Mouse (Mus musculus): ENCODE data around the gene Tspyl1.

DNA sequence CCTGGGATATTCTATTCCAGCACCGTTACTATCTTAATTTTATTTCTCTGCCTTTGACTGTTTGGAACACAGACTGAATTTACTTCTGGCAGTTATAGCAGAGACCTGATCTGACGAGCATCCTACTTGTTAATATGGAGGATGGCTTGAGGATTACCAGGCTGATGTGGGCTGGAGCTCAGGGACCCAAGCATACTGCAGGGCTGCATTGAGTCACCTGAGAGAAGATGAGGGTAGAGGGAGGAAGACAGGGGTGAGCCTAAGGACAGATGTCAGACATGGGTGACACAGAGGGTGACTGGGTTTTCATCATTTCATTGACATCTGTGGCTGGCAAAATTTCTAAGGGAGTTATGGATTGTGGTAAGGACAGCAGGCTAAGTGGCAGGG lies 35.2 kb downstream of the Tspyl1 start:
- no peak for TF ChIP-seq MYC (IDR thresholded peaks at IDR 0.05; ENCODE audit: low read depth, low read length)
- TF ChIP-seq HCFC1 (IDR thresholded peaks at IDR 0.05; ENCODE audit: low read depth, low read length): no peak
- TF ChIP-seq E2F4 (IDR thresholded peaks at IDR 0.05; ENCODE audit: borderline replicate concordance, low read depth, low read length): no peak

Data from MEL (cell line).